Mouse (Mus musculus) spleen, adult 12 weeks (tissue): ENCODE measurements around the gene Tmem145.
"Not testable (repeated sequence)": the region's sequence is repeated elsewhere in the genome, so short reads cannot be mapped to it uniquely, and the experiment has no call there.

Experiments
- DNase-seq: peaks from one replicate; pipeline ENCODE4 v3.0.0; 2022; ENCODE audit warnings: low spot score

Tmem145 gene

GRCm38 (mm10) chr7:25305956-25306613 is at the start of gene Tmem145:
Gene Tmem145 (plus strand): TSS chr7:25306106.
- no peak for DNase-seq

GRCm38 (mm10) chr7:25261896-25262295 is 44.0 kb upstream of the Tmem145 start:
- DNase-seq: no peak

GRCm38 (mm10) chr7:25263968-25264870 is 41.7 kb upstream of the Tmem145 start:
- DNase-seq: no peak

GRCm38 (mm10) chr7:25265743-25266142 is 40.2 kb upstream of the Tmem145 start:
- not testable (repeated sequence) for DNase-seq

- DNase-seq: no peak
Measured at GRCm38 (mm10) chr7:25266180-25266962, 39.5 kb upstream of the Tmem145 start.

GRCm38 (mm10) chr7:25267301-25267750 is 38.6 kb upstream of the Tmem145 start, which contains the start of gene Cic:
Gene Cic (plus strand): TSS chr7:25267704.
- DNase-seq: peak; percentile 99

GRCm38 (mm10) chr7:25267751-25268463 is 38.0 kb upstream of the Tmem145 start:
- DNase-seq: peak; percentile 97

GRCm38 (mm10) chr7:25268588-25268987 is 37.3 kb upstream of the Tmem145 start:
- no peak for DNase-seq

GRCm38 (mm10) chr7:25269029-25269428 is 36.9 kb upstream of the Tmem145 start:
- DNase-seq: no peak

- DNase-seq: no peak
Measured at GRCm38 (mm10) chr7:25269545-25270271, 36.2 kb upstream of the Tmem145 start.

- DNase-seq: no peak
Measured at GRCm38 (mm10) chr7:25270652-25271633, 35.0 kb upstream of the Tmem145 start.

GRCm38 (mm10) chr7:25271651-25272444 is 34.1 kb upstream of the Tmem145 start:
- DNase-seq: no peak

- no peak for DNase-seq
Measured at GRCm38 (mm10) chr7:25272445-25273258, 33.3 kb upstream of the Tmem145 start.

GRCm38 (mm10) chr7:25273259-25274241 is 32.4 kb upstream of the Tmem145 start:
- DNase-seq: no peak

GRCm38 (mm10) chr7:25274571-25274970 is 31.3 kb upstream of the Tmem145 start:
- DNase-seq: no peak

- no peak for DNase-seq
Measured at GRCm38 (mm10) chr7:25274996-25275395, 30.9 kb upstream of the Tmem145 start.
